21 mouse cellular contexts compared by ENCODE assay signal in genomic region chr5:148245386-148245785, GRCm38 (mm10).
A peak's percentile ranks its signal among the peaks of the same experiment; 100 is the strongest.
DNase-seq lines count a peak whose midpoint lies in the region; TF ChIP-seq lines count a peak whose summit lies in the region.
"Had no signal": no experiment of that assay in that cellular context is flagged by ENCODE, and none has a peak within 500 bp of the region (broad histone marks: within the 10 kb centered on the region; RNA-seq: fewer than 3 reads in every experiment).

No protein-coding gene starts in this region.

- H3K27me3 ChIP-seq in testis, adult 2 months (ENCODE audit: control insufficient read depth, insufficient read depth, low read length), result no peaks in the 10 kb centered on the region
- H3K27me3 ChIP-seq: embryonic facial prominence, embryonic 12.5 days; forebrain, embryonic 13.5 days; forebrain, embryonic 15.5 days had no signal

- no peaks in the 10 kb centered on the region for H3K36me3 ChIP-seq in testis, adult 2 months (ENCODE audit: control insufficient read depth, insufficient read depth, low read length)
- H3K36me3 ChIP-seq: embryonic facial prominence, embryonic 10.5 days; embryonic facial prominence, embryonic 12.5 days; forebrain, embryonic 15.5 days; G1E had no signal

- peak; percentile 71 for DNase-seq in heart, adult 11 months
- no peak for DNase-seq in heart, postnatal 4 days
- DNase-seq in testis, postnatal 14 days (ENCODE audit: low spot score), result no peak
- peak; percentile 34 for DNase-seq in testis, postnatal 10 days (ENCODE audit: low spot score)
- DNase-seq in ovary, postnatal 10 days (ENCODE audit: low spot score), result no peak
- DNase-seq: adrenal gland, adult 8-10 months; adrenal gland, postnatal 14 days; adrenal gland, postnatal 36 days; B cell, adult 2 months; cerebellum, adult 11-12 months; cerebellum, adult 2 months; cerebellum, adult 9-10 months; cerebellum, postnatal 10 days; cerebellum, postnatal 25 days; forebrain, postnatal 0 days had no signal

- TF ChIP-seq CTCF in testis, adult 2 months (IDR thresholded peaks at IDR 0.05; ENCODE audit: control insufficient read depth, insufficient read depth, insufficient replicate concordance, low read depth, low read length), result no peak

- peaks cover 2% of the 10 kb centered on the region; the same call in 1 of the 2 replicates for H3K4me1 ChIP-seq in testis, adult 2 months (ENCODE audit: control insufficient read depth, insufficient read depth, low read length)
- H3K4me1 ChIP-seq: forebrain, embryonic 13.5 days; forebrain, embryonic 15.5 days had no signal

- TF ChIP-seq POLR2A in testis, adult 2 months (IDR thresholded peaks at IDR 0.05; ENCODE audit: control insufficient read depth, low read depth, low read length), result no peak; the same call in 1 of the 2 replicates

- peak overlapping the region; percentile 36; the same call in 1 of the 2 replicates for H3K4me3 ChIP-seq in testis, adult 2 months (ENCODE audit: control insufficient read depth, low read depth, low read length)
- H3K4me3 ChIP-seq: embryonic facial prominence, embryonic 10.5 days; embryonic facial prominence, embryonic 12.5 days; forebrain, embryonic 13.5 days; forebrain, embryonic 15.5 days had no signal

- H3K27ac ChIP-seq in testis, adult 2 months (ENCODE audit: control insufficient read depth, insufficient read depth, low read depth, low read length), result no peak overlapping the region
- H3K27ac ChIP-seq: embryonic facial prominence, embryonic 10.5 days; embryonic facial prominence, embryonic 12.5 days; forebrain, embryonic 13.5 days; forebrain, embryonic 15.5 days had no signal

Comparison
In these comparisons a context has a peak if more than half of its experiments do, and no peak if none do; other contexts are left out.
1. DNase-seq: peak in heart, adult 11 months (single experiment) and testis, postnatal 10 days (single experiment); none in heart, postnatal 4 days (single experiment), testis, postnatal 14 days (single experiment) and ovary, postnatal 10 days (single experiment).